Mouse (Mus musculus) spleen, postnatal 4 days (tissue): ENCODE measurements around the gene Castor1.
A peak's percentile ranks its signal among the peaks of the same experiment; 100 is the strongest.

Source experiments
- DNase-seq, 2 experiments: peaks; one replicate each; pipeline ENCODE4 v3.0.0; 2022; ENCODE audit warnings: low spot score in 2 of 2

The Castor1 gene

GRCm38 (mm10) chr11:4206563-4206962 lies 11.5 kb upstream of the Castor1 start:
- no peak for DNase-seq

- DNase-seq, result no peak
Observed at GRCm38 (mm10) chr11:4207655-4208054, 10.4 kb upstream of the Castor1 start.

DNA sequence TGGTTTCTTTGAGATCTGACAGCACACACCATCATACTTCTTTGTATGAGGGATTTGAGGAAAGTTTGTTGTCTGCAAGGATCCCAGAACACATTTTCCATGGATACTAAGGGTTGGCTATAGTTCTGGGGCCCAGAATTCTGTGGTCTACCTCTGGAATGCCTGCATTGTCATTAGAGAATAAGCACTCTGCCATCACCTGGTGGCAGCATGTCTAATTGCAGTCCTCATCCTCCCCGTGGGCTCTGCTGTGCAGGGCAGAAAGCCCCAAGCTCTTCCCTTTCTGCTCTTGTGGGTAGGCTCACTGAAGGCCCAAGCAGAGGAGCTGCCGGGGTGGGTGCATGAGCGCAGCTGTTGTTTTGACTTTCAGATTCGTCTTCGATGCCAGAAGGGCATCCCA lies 8.5 kb upstream of the Castor1 start:
- no peak for DNase-seq

DNA sequence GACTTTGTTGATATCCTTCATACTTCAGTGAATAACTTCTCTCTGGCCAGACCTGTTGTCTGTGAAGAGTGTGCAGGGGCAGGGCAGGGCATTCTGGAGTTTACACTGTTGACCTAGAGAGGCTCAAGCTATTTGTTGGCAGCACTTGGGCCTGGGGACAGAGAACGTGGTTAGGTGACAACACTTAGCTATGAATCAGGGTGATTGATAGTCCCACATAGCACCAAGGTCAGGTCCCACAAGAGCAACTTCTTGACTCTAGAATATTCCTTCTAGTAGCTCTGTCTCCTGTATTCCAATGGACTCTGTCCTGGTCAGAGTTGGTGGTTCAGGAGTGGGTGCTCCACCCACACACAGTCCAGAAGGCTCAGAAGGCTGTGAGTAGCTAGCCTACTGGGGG lies 7.2 kb upstream of the Castor1 start:
- no peak for DNase-seq

DNA sequence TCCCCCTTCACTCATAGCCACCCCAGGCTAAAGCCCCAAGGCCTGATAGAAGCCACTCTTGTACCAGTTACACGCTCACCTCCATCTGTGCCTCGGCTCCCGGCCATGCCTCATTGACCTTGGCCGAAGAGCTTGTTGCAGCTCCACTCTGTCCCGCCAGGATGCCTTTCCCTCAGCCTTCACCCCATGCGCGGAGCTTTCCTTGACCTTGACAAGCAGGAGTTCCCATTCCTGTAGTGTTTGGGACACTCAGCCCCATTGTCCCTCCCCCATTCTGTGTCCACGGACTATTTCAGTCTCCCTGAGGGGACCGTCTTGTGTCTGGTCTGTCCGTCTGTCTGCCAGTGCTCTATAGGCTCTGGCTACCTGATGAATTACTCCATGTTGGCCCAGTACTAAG lies 4.9 kb upstream of the Castor1 start:
- DNase-seq, result no peak

DNA sequence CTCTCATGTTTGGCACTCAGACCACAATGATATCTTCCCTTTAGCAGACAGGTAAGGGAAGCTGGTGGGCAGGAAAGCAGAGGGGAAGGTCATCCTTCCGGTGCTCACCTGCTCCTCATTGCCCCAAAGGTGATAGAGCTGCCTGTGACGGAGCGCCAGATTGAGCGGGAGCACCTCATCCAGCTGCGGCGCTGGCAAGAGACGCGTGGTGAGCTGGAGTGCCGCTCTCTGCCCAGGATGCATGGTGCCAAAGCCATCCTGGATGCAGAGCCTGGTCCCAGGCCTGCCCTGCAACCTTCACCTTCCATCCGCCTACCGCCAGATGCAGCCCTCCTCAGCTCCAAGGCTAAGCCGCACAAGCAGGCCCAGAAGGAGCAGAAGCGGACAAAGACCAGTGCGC lies 3.5 kb upstream of the Castor1 start:
- no peak for DNase-seq

- DNase-seq, result no peak
Observed at GRCm38 (mm10) chr11:4215061-4215460, 3.0 kb upstream of the Castor1 start.

DNA sequence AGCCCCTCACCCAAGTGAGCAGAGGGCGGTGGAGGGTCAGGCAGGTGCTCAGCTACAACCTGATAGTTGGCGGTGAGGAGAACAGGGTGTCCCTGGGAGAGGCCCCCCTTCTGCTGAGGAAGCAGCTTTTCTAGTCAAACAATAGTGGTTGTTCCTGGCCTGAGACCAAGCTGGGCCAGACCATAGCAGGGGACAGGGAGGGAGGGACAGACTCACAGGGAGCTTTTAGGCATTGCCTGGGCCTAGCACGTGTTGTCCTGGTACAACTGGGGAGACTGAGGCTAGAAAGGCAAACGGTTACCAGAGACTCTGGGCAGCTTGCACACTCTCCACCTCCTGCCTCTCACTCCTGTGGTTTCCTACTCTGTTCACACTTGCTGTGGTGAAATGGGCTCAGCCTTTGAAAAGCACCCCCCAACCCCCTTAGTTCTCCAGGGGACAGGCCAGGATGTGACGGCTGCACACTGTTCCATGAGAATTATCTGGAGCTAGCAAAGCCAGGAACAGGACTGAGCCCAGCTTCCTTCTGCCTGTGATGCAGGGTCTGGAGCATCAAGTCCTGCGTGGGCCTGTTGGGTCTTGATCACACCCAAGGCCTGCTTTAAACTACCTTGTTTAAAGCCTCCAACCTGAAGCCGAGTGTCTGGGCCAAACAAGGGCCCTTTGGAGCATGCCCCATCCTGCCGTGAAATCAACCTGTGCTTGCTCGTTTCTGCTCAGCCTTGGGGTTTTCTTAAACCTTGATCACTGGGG lies 1.6 kb upstream of the Castor1 start:
- no peak for DNase-seq

- DNase-seq, result no peak
Observed at GRCm38 (mm10) chr11:4218637-4219036, 612 bp downstream of the Castor1 start.

DNA sequence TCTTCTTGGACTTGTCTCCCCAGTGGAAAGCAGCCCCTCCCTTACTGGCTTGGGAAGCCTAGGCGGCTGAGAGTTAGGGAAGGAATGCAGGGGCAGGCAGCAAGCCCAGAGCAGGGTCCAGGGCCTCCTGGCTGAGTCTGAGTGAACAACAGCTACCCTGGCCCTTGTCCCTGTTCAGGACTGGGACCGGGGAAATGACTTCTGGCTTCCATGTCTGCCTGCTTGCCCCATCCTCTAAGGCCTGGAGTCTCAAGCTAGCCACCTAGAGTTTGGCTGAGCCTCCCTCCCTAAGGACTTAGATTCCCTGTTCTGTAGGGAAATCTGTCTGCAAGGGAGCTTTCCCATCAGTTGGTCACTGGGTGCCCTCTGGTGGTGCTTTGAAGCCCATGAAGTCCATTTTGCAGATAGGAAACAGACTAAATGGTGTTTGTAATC lies 1.3 kb downstream of the Castor1 start:
- no peak for DNase-seq

GRCm38 (mm10) chr11:4219908-4220307 lies 1.9 kb downstream of the Castor1 start:
- no peak for DNase-seq

- peak; percentile 88 to 98 for DNase-seq
Observed at GRCm38 (mm10) chr11:4220443-4221400, 2.7 kb downstream of the Castor1 start.

- no peak for DNase-seq
Observed at GRCm38 (mm10) chr11:4222046-4222950, 4.3 kb downstream of the Castor1 start.

DNA sequence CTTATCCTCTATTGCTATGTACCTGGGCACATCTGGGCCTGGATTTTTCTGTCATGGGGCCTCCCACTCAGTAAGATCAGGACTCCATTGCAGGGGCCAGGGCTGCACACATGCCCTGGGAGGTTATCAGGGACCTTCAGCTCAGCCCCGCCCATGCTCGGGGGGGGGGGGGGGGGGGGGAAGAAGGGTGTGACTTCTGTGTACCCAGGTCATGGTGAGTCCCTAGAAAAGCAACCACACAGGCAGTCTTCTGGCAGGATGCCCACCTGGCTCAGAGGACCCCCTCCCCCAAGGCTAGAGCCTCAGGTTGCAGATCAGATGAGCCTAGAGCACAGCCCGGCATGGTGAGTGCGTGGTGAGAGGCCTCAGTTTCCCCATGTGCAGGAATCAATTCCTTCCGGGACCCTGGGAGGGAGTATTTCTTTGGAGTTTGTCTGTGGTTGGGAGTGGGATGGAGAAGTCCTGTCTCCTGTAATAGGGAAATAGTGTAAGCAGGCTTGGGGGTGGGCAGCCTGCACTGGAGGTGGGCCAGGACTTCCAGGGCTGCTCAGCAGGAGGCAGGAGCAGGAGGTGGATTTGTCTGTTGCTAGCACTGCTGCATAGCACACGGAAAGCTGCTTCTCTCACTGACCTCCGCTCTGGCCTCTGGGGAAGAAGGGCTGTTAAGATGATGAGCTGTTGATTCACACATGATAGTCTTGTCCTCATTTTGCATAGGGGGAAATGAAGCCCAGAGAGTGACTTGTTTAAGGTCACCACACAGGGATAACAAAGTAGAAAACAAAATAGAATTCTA lies 5.6 kb downstream of the Castor1 start:
- DNase-seq, result peak in 1 of 2 experiments; percentile 70

- DNase-seq, result no peak
Observed at GRCm38 (mm10) chr11:4224223-4224622, 6.2 kb downstream of the Castor1 start.

DNA sequence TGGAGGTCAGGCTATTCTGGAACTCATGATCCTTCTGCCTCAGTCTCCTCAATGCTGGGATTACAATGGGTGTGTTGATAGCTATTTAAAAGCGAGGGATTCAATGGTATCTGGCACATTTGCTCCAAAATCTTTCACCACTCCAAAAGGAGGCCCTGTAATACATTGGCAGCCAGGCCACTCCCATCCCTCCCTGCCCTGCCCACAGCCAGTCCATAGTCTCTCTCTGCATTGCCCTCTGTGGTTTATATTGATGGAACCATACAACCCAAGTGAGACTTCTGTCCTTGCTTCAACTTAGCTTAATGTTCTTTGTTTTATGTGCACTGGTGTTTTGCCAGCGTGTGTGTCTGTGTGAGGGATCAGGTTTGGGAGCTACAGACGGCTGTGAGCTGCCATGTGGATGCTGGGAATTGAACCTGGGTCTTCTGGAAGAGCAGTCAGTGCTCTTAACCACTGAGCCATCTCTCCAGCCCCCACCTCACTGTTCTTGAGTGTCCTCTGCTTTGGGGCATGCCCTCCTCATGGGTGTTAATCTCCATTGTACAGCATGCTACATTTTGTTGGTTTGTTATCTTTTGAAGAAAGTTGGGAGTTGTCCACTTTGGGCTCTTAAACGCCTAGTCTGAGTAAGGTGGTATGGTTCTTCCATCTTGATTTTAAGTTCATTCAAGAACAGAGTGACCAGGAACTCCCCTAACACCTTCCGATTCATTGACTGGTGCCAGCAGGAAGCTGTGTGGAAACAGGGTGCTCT lies 8.7 kb downstream of the Castor1 start:
- no peak for DNase-seq

DNA sequence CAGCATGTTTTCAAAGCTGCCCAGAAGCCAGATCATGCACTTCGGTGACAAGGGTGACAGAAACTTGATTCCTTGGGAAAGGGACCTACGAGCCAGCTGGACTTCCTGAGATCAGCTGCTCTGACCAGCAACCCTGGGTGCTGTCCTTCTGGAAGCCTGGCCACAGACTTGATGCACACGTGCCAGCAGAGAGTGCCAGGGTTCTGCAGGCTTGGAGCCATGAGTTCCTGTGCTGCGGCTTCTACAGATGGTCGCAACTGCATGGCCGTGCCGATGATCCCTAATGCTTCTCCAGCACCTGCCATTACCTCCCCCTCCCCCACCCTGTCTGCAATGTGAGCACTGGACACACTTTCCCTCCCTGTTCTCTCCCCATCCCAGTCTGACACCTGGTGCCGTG lies 10.4 kb downstream of the Castor1 start:
- no peak for DNase-seq

GRCm38 (mm10) chr11:4229841-4230240 lies 11.8 kb downstream of the Castor1 start:
- DNase-seq, result no peak

DNA sequence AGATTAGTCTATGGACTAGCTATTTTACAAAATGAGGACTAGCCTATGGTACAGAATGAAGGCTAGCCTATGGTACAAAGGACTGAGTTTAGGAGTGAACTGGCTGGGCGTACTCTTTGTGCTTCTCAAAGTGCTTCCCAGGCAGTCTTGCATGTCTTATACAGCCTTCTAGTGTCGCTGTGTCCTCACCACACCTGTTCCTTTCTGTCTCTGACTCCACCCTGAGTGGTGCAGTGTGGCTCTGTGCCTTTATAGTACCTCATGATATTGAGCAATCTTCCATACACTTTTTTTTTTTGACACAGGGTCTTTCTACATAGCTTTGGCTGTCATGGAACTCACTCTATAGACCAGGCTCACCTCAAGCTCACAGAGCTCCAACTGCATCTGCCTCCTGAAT lies 13.4 kb downstream of the Castor1 start:
- DNase-seq, result no peak

GRCm38 (mm10) chr11:4232644-4233043 lies 14.6 kb downstream of the Castor1 start:
- no peak for DNase-seq
